Mouse (Mus musculus) liver, postnatal 0 days (tissue): ENCODE results near the gene Treml4.

Experiments used
- CTCF ChIP-seq: sonication (generic); IDR thresholded peaks from 2 replicates; pipeline ENCODE4 v1.5.1; 2016; ENCODE audit warnings: antibody characterized with exemption, low read depth
- EP300 ChIP-seq: IDR thresholded peaks from 2 replicates; pipeline ENCODE4 v1.6.1; 2016; ENCODE audit warnings: antibody characterized with exemption, low read depth, mild to moderate bottlenecking

DNA sequence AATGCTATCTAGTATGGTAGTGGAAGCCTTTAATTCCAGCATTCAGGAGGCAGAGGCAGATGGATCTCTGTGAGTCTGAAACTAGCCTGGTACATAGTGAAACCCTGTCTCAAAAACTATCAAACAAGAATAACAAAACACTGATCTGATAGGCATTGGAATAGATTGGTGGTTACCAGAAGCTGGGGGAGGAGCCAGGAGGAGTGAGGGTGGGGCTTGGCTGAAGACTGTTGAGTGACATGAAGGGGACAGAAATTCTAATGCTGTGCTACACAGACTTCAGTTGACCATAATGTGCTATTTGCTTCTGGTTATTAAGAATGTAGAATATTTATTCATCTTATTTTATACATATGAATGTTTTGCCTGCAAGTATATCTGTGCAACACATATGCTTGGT, 4.2 kb downstream of the Treml4 start:
- TF ChIP-seq CTCF (no peak), EP300 (no peak)
